Mouse (Mus musculus) bone marrow, adult 2 months (tissue): ENCODE data around the gene Ap3m1. TPM values are rescaled to one million over a fixed set of nuclear protein-coding genes. Genes with fewer than 3 reads are reported as not detected.

Source experiments
- H3K27ac ChIP-seq: fragments of 200-500 bp; 2 replicates; pipeline ENCODE4 v1.5.1; 2012; ENCODE audit warnings: low read depth, mild to moderate bottlenecking, control low read depth, inconsistent platforms, low read length; ENCODE audit not compliant: control insufficient read depth, poor library complexity, insufficient read depth
- H3K4me1 ChIP-seq: fragments of 200-500 bp; 2 replicates; pipeline ENCODE4 v1.6.1; 2011; ENCODE audit warnings: low read length; ENCODE audit not compliant: control insufficient read depth, insufficient read depth
- H3K4me3 ChIP-seq: fragments of 200-500 bp; replicated peaks from 2 replicates; pipeline ENCODE3; 2011; ENCODE audit warnings: mild to moderate bottlenecking, low read depth, low read length, control low read depth; ENCODE audit not compliant: control insufficient read depth
- CTCF ChIP-seq: fragments of 200-500 bp; IDR thresholded peaks from 2 replicates; pipeline ENCODE4 v1.5.1; 2011; ENCODE audit warnings: low read length, control low read depth; ENCODE audit not compliant: control insufficient read depth, insufficient read depth
- POLR2A ChIP-seq: fragments of 200-500 bp; IDR thresholded peaks from 2 replicates; pipeline ENCODE4 v1.6.1; 2011; ENCODE audit warnings: low read depth, mild to moderate bottlenecking, control low read depth, low read length, borderline replicate concordance; ENCODE audit not compliant: control insufficient read depth
- WGBS: fragments of 180-500 bp; shearing (Covaris S2); methylation state at CpG from one replicate; pipeline ENCODE4 v1.1.7; 2018; 5-methylcytosine and 5-hydroxymethylcytosine counted together
- polyA plus RNA-seq: library from polyadenylated mRNA; stranded (reverse); fragments of >200 nt; gene quantifications from 2 replicates; pipeline ENCODE4 v1.2.4, GENCODE M21; 2011; ENCODE audit warnings: low replicate concordance; ENCODE audit not compliant: missing spikeins, insufficient read depth, insufficient read length

Ap3m1 gene
- polyA plus RNA-seq, 1 experiment: 17.3 TPM

DNA sequence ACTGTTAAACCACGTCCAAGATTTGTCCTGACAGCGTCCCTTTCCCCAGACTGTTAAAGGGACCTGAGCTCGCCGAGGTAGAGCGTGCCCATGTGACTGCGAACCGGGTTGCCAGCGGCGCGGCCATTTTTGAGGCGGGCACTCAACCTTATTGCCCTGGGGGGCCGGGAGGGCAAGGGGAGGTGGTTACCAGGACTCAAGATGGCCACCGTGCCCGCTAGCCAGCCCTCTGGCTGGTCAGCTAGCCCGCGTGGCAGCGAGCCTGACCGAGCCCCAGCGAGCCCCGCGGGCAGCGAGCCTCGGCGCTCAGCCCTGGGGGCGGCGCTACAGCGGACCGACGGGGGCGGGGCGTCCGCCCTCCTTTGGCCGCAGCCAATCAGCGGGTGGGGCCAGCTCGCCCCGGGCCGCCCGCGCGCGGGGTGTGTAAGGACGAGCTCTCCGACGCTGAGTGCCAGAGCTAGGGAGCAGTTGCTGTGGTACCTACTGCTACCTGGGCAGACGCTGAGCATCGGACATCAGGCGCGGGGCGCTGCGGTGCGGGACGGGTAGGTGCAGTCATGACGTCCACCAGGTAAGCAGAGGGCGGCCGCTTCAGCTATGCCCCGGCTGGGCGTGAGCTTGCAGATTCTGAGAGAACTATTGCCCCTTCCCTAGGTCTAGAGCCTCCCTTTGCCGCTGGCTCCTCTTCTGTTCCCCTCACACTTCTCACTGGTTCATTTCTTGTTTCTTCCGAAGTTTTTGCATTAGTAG lies 23.6 kb upstream of the Ap3m1 start:
- Histone ChIP-seq H3K4me3 (peak overlapping the region; percentile 99), H3K4me1 (peaks cover 1% of the 10 kb centered on the region), H3K27ac (peak overlapping the region; percentile 70)
- under 1% methylated on average over 59 of the region's 59 CpGs for WGBS
- TF ChIP-seq POLR2A (peak; percentile 92), CTCF (no peak; the same call in 1 of the 2 replicates)

DNA sequence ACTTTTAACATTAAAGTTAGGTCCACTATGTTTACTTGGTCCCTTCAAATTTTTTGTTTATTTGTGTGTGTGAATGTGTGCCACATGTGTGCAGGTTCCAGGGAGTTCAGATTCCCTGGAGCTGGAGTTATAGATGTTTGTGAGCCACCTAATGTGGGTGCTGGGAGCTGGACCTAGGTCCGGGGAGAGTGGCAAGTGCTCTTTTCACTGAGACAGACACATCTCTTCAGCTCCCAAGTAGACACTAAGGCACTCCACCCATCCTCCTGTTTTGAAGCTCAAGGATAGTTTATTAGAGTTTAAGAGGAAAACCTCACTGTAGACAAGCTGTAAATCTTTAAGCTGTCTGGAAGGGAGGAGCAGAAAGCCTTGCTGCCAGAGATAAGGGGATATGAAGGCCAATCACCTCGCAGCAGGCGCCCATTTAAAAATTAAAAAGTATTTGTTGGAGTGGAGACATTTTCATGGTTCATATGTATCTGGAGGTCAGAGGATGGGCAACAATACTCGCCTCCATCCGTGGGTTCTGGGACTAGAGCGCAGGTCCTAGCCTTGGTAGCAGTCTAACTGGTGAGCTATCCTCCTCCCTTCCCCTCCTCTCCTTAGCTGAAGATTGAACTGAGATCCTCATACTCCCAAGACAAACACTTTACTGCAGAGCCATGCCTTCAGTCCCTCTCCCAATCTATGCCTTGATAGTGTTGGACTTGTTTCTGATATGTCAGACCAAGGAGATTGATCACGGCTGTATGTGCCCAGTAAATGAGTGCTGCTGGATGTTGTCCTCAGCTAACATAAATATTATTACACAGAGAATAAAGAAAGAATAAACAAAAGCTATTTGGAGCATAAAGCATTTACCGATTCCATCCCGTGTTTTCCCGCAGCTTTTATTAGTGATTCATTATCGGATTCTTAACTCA lies 22.4 kb upstream of the Ap3m1 start:
- peaks cover 1% of the 10 kb centered on the region for H3K4me1 ChIP-seq
- H3K4me3 ChIP-seq: peak overlapping the region; percentile 15
- peak overlapping the region; percentile 44; the same call in 1 of the 2 replicates for H3K27ac ChIP-seq
- WGBS: 54% methylated on average over 11 of the region's 11 CpGs
- no peak for TF ChIP-seq CTCF
- TF ChIP-seq POLR2A: no peak

DNA sequence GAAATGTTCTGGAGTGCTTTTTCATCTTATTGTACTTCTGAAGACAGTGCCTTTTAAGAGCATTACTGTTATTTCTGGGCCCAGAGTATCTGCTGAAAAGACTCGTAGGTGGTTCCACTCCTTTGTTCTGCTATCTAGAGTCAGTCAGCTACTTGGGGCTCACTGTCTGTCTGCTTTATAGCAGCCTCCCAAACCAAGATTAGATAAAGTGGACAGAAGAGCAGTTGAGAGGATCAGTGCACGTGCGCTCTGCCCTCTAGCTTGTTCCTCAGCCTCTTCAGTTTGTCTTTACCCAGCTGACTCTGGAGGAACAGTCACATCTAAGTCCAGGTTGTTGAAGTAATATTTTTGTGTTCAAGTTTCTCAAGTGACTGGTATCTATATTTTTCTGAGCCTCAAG lies 21.7 kb upstream of the Ap3m1 start:
- no peak for TF ChIP-seq POLR2A
- TF ChIP-seq CTCF: no peak
- 52% methylated on average over 3 of the region's 3 CpGs for whole genome bisulfite sequencing
- Histone ChIP-seq H3K4me3 (no peak overlapping the region), H3K4me1 (peaks cover 1% of the 10 kb centered on the region), H3K27ac (no peak overlapping the region)

DNA sequence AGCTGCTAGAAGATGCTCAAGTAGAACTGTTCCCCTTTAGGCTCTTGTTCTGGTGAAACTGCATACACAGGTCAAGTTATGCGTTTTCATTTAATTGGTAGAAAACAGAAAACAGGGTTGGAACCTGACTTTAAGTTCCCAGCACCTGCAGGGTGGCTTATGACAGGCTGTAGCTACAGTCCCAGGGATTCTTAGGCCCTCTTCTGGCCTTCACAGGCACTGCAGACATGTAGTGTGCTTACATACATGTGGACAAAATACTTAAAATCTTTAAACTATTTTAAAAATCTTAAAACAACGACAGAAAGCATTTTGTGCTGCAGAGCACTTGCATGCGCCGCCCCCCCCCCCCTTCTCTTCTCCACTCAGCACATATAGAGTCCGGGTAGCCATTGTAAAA lies 17.3 kb upstream of the Ap3m1 start:
- TF ChIP-seq POLR2A: no peak
- TF ChIP-seq CTCF: 0 out of 2 replicates have a peak, but pooled peaks have one; percentile 21
- 87% methylated on average over 5 of the region's 5 CpGs for WGBS
- Histone ChIP-seq H3K4me3 (no peak overlapping the region), H3K4me1 (no peaks in the 10 kb centered on the region; the same call in 1 of the 2 replicates), H3K27ac (no peak overlapping the region)

GRCm38 (mm10) chr14:21065490-21066162 lies 13.3 kb upstream of the Ap3m1 start:
- TF ChIP-seq CTCF (no peak), POLR2A (no peak)
- no peak overlapping the region for H3K4me3 ChIP-seq
- no peaks in the 10 kb centered on the region for H3K4me1 ChIP-seq
- H3K27ac ChIP-seq: no peak overlapping the region
- WGBS: 52% methylated on average over 8 of the region's 8 CpGs

DNA sequence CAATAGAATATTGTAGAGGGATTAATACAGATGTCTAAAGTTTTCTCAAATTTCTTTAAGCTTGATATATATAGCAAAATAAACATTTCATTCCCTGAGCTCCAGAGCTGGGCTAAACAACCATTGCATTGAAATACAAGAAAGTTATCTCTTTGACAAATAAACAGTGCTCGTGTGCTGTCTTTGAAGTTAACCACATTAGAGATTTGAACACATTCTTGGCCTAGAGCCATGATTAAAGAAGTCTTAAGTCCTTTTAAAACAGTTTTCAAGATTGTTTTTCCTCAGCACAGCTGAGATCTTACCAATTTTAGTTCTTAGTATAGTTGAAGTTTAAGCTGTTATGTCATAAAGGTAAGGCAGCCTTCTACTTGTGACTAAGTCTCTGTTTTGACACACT lies 12.0 kb upstream of the Ap3m1 start:
- no peak for TF ChIP-seq CTCF
- TF ChIP-seq POLR2A: no peak
- WGBS: 47% methylated on average over 1 of the region's 1 CpGs
- Histone ChIP-seq H3K4me3 (no peak overlapping the region), H3K4me1 (no peaks in the 10 kb centered on the region), H3K27ac (no peak overlapping the region)

- H3K27ac ChIP-seq: no peak overlapping the region
Observed at GRCm38 (mm10) chr14:21062766-21063513, 10.6 kb upstream of the Ap3m1 start.

DNA sequence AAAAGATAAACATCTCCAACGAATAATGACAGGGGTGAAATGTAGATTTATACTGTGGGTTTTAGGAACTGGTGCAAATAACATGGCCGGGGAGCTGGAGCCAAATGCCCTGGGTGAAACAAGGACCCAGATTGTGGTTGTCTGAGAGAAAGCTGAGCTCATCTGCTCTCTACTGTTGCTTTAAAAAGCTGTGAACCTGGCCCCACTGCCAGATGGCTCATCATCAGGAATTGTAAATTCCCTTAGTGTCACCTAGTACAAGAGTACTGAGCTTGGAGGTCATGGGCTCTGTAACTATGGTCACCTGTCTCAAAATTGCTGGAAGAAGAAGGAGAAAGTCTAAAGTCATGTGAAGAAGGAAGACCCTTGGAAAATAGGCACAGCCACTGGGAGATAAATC lies 6.7 kb upstream of the Ap3m1 start:
- H3K27ac ChIP-seq: no peak overlapping the region
- 78% methylated on average over 2 of the region's 2 CpGs for WGBS
- no peak for TF ChIP-seq CTCF
- TF ChIP-seq POLR2A: no peak

More at GRCm38 (mm10) chr14:21062766-21063513, 10.6 kb upstream of the Ap3m1 start:
- H3K4me1 ChIP-seq: no peaks in the 10 kb centered on the region
- TF ChIP-seq POLR2A (no peak), CTCF (no peak)
- WGBS: 70% methylated on average over 5 of the region's 5 CpGs
- H3K4me3 ChIP-seq: no peak overlapping the region

More for the DNA sequence above, 6.7 kb upstream of the Ap3m1 start:
- no peaks in the 10 kb centered on the region for H3K4me1 ChIP-seq
- no peak overlapping the region for H3K4me3 ChIP-seq
